8 mouse cellular contexts compared by ENCODE assay signal in the genomic region with DNA sequence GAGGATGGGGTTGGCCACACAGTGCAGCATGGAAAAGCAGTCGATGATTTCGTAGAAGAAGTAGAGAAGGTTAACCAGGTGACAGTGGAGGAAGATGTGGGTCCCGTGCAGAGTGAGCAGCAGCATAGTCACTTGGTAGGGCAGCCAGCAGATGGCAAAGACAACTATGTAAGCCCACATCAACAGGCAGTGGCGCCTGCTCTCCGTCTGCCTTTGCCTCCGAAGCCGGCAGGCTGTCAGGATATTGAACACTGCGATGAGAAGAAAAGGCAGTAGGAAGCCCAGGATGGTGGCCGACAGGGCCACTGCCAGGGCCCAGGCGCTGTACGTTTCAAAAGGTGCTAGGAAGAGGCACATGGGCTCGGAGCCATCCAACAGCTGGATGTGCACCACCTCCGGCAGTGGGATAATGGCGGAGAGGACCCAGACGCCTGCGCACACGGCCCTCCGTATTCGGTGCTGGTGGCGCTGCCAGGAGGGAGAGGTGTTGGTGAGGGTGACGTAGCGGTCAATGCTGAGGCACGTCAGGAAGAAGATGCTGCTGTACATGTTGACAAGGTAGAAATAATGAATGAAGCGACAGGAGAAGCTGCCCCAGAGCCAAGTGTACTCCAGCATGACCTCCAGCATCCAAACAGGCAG. TPM values are rescaled to one million over a fixed set of nuclear protein-coding genes. Genes with fewer than 3 reads are reported as not detected.
DNase-seq lines count a peak whose midpoint lies in the region; ATAC-seq and TF ChIP-seq lines count a peak whose summit lies in the region.

No protein-coding gene starts in this region.

- peak overlapping the region; percentile 16; the same call in 1 of the 2 replicates for H3K4me2 ChIP-seq in forebrain, embryonic 11.5 days (ENCODE audit: low read depth, low read length, severe bottlenecking)
- peak overlapping the region; percentile 49 for H3K4me2 ChIP-seq in hindbrain, embryonic 16.5 days (ENCODE audit: low read length)
- peak overlapping the region; percentile 37 for H3K4me2 ChIP-seq in neural tube, embryonic 12.5 days (replicated peaks)

- no peak for TF ChIP-seq POLR2A in liver, adult 2 months (IDR thresholded peaks at IDR 0.05; ENCODE audit: extremely low read depth, insufficient read depth, low read length)

- WGBS in liver, adult 2 months, result 62% methylated on average over 24 of the region's 24 CpGs
- 58% methylated on average over 24 of the region's 24 CpGs for WGBS in forebrain, embryonic 11.5 days
- 52% methylated on average over 24 of the region's 24 CpGs for WGBS in hindbrain, embryonic 16.5 days
- 50% methylated on average over 24 of the region's 24 CpGs for WGBS in neural tube, embryonic 12.5 days

- TF ChIP-seq CTCF in liver, adult 2 months (IDR thresholded peaks at IDR 0.05; ENCODE audit: low read depth, low read length), result no peak

- peaks cover 31% of the 10 kb centered on the region for H3K4me1 ChIP-seq in liver, adult 2 months (ENCODE audit: control insufficient read depth, insufficient read depth, low read length)
- H3K4me1 ChIP-seq in forebrain, embryonic 11.5 days (replicated peaks; ENCODE audit: control insufficient read depth, insufficient read depth, low read length), result no peaks in the 10 kb centered on the region
- peaks cover 2% of the 10 kb centered on the region; the same call in 1 of the 2 replicates for H3K4me1 ChIP-seq in hindbrain, embryonic 16.5 days (ENCODE audit: control insufficient read depth, insufficient read depth, low read depth, low read length)
- peaks cover 26% of the 10 kb centered on the region for H3K4me1 ChIP-seq in neural tube, embryonic 12.5 days

- ATAC-seq in forebrain, embryonic 11.5 days (replicated peaks; ENCODE audit: low FRiP score), result no peak
- no peak for ATAC-seq in hindbrain, embryonic 16.5 days
- ATAC-seq in neural tube, embryonic 12.5 days (ENCODE audit: low FRiP score, low read depth), result no peak

- H3K36me3 ChIP-seq in liver, adult 2 months (ENCODE audit: control insufficient read depth, insufficient read depth, low read length), result peaks cover 5% of the 10 kb centered on the region; the same call in 1 of the 2 replicates
- peaks cover 3% of the 10 kb centered on the region; the same call in 1 of the 2 replicates for H3K36me3 ChIP-seq in forebrain, embryonic 11.5 days (ENCODE audit: control insufficient read depth, insufficient read depth, low read length)
- H3K36me3 ChIP-seq in hindbrain, embryonic 16.5 days (ENCODE audit: control insufficient read depth, insufficient read depth, low read length), result peaks cover 6% of the 10 kb centered on the region
- peaks cover 33% of the 10 kb centered on the region for H3K36me3 ChIP-seq in neural tube, embryonic 12.5 days

- no peak for DNase-seq in liver, adult 2 months (ENCODE audit: extremely low read depth, low read depth, low spot score)
- DNase-seq in liver, result no peak
- DNase-seq in forebrain, embryonic 11.5 days (ENCODE audit: low spot score), result no peak
- no peak for DNase-seq in thymus, postnatal 0 days (ENCODE audit: low spot score)
- no peak for DNase-seq in cerebellum, adult 8-10 months
- no peak for DNase-seq in frontal cortex, adult 2 months (ENCODE audit: extremely low spot score in 1 of 2, low spot score in 1 of 2)

- H3K27me3 ChIP-seq in liver, adult 2 months (ENCODE audit: control insufficient read depth, insufficient read depth, low read length), result no peaks in the 10 kb centered on the region
- no peaks in the 10 kb centered on the region for H3K27me3 ChIP-seq in forebrain, embryonic 11.5 days (ENCODE audit: control insufficient read depth, insufficient read depth, low read length)
- no peaks in the 10 kb centered on the region for H3K27me3 ChIP-seq in hindbrain, embryonic 16.5 days (replicated peaks; ENCODE audit: control insufficient read depth, insufficient read depth, low read length)
- no peaks in the 10 kb centered on the region for H3K27me3 ChIP-seq in neural tube, embryonic 12.5 days (replicated peaks)

- peak overlapping the region; percentile 58 for H3K4me3 ChIP-seq in liver, adult 2 months (ENCODE audit: insufficient read depth, low read depth, low read length)
- no peak overlapping the region for H3K4me3 ChIP-seq in forebrain, embryonic 11.5 days (ENCODE audit: low read depth, low read length)
- peak overlapping the region; percentile 29 for H3K4me3 ChIP-seq in hindbrain, embryonic 16.5 days (ENCODE audit: low read length)
- H3K4me3 ChIP-seq in neural tube, embryonic 12.5 days, result no peak overlapping the region

- no peaks in the 10 kb centered on the region for H3K9me3 ChIP-seq in forebrain, embryonic 11.5 days (ENCODE audit: control insufficient read depth, low read length)
- no peaks in the 10 kb centered on the region for H3K9me3 ChIP-seq in hindbrain, embryonic 16.5 days (ENCODE audit: control insufficient read depth, low read length)
- H3K9me3 ChIP-seq in neural tube, embryonic 12.5 days, result no peaks in the 10 kb centered on the region

- H3K79me2 ChIP-seq in liver, adult 2 months (ENCODE audit: control insufficient read depth, insufficient read depth, low read length), result peaks cover 3% of the 10 kb centered on the region; the same call in 1 of the 2 replicates

- peak overlapping the region; percentile 53 for H3K27ac ChIP-seq in liver, adult 2 months (replicated peaks; ENCODE audit: insufficient read depth, low read depth, low read length)
- no peak overlapping the region for H3K27ac ChIP-seq in forebrain, embryonic 11.5 days (ENCODE audit: low read depth, low read length)
- H3K27ac ChIP-seq in hindbrain, embryonic 16.5 days (ENCODE audit: low read depth, low read length), result peak overlapping the region; percentile 17; the same call in 1 of the 2 replicates
- H3K27ac ChIP-seq in neural tube, embryonic 12.5 days, result no peak overlapping the region

- H3K9ac ChIP-seq in liver, adult 2 months (ENCODE audit: low read depth, low read length), result peak overlapping the region; percentile 51
- no peak overlapping the region for H3K9ac ChIP-seq in forebrain, embryonic 11.5 days (ENCODE audit: low read length)
- H3K9ac ChIP-seq in hindbrain, embryonic 16.5 days (ENCODE audit: low read depth, low read length), result peak overlapping the region; percentile 24
- H3K9ac ChIP-seq in neural tube, embryonic 12.5 days, result no peak overlapping the region

RNA-seq across cellular contexts. Expression of a gene that starts 1.3 kb away (rescaled TPM):
- 4.8 and 8.8 TPM in 2 replicates for total RNA-seq in liver, adult 2 months (2014; rRNA removed)
- polyA plus RNA-seq in liver, adult 2 months (2012; rRNA removed), result 18.4 and 26.2 TPM in 2 replicates
- polyA plus RNA-seq in forebrain, embryonic 11.5 days (2014; fragmentation: Nextera tagmentation; extraction: Ambion mirVana), result 0.43 and 0.45 TPM in 2 replicates
- polyA plus RNA-seq in hindbrain, embryonic 16.5 days (2015; fragmentation: Nextera tagmentation; extraction: Ambion mirVana), result 1.9 and 2.0 TPM in 2 replicates
- 0.28 and 0.41 TPM in 2 replicates for polyA plus RNA-seq in neural tube, embryonic 12.5 days (2016; fragmentation: Nextera tagmentation; extraction: Ambion mirVana)
- 0.90 and 1.1 TPM in 2 replicates for polyA plus RNA-seq in thymus, postnatal 0 days (2015; fragmentation: Nextera tagmentation; extraction: Ambion mirVana)
- 1.1 and 1.9 TPM in 2 replicates for polyA plus RNA-seq in frontal cortex, adult 2 months (2012; rRNA removed)

RNA-seq across cellular contexts. Expression of a gene that starts 9.3 kb away (rescaled TPM):
- total RNA-seq in liver, adult 2 months (2014; rRNA removed), result 0.18 and 0.27 TPM in 2 replicates
- 0.20 TPM in 2 replicates for polyA plus RNA-seq in liver, adult 2 months (2012; rRNA removed)
- not detected in 2 replicates for polyA plus RNA-seq in forebrain, embryonic 11.5 days (2014; fragmentation: Nextera tagmentation; extraction: Ambion mirVana)
- 0.04 TPM in 1 of 2 replicates, not detected in the other for polyA plus RNA-seq in hindbrain, embryonic 16.5 days (2015; fragmentation: Nextera tagmentation; extraction: Ambion mirVana)
- polyA plus RNA-seq in neural tube, embryonic 12.5 days (2016; fragmentation: Nextera tagmentation; extraction: Ambion mirVana), result 0.05 and 0.09 TPM in 2 replicates
- 0.03 TPM in 1 of 2 replicates, not detected in the other for polyA plus RNA-seq in thymus, postnatal 0 days (2015; fragmentation: Nextera tagmentation; extraction: Ambion mirVana)
- 0.11 and 0.18 TPM in 2 replicates for polyA plus RNA-seq in frontal cortex, adult 2 months (2012; rRNA removed)

RNA-seq across cellular contexts. Expression of a gene that starts 9.3 kb away (rescaled TPM):
- total RNA-seq in liver, adult 2 months (2014; rRNA removed), result not detected in 2 replicates
- not detected in 2 replicates for polyA plus RNA-seq in liver, adult 2 months (2012; rRNA removed)
- not detected in 2 replicates for polyA plus RNA-seq in forebrain, embryonic 11.5 days (2014; fragmentation: Nextera tagmentation; extraction: Ambion mirVana)
- polyA plus RNA-seq in hindbrain, embryonic 16.5 days (2015; fragmentation: Nextera tagmentation; extraction: Ambion mirVana), result not detected in 2 replicates
- not detected in 2 replicates for polyA plus RNA-seq in neural tube, embryonic 12.5 days (2016; fragmentation: Nextera tagmentation; extraction: Ambion mirVana)
- polyA plus RNA-seq in thymus, postnatal 0 days (2015; fragmentation: Nextera tagmentation; extraction: Ambion mirVana), result 0.09 TPM in 1 of 2 replicates, not detected in the other
- 0.17 and 0.40 TPM in 2 replicates for polyA plus RNA-seq in frontal cortex, adult 2 months (2012; rRNA removed)

RNA-seq across cellular contexts. Expression of a gene that starts 10.9 kb away (rescaled TPM):
- 4.1 and 5.8 TPM in 2 replicates for total RNA-seq in liver, adult 2 months (2014; rRNA removed)
- polyA plus RNA-seq in liver, adult 2 months (2012; rRNA removed), result 5.3 and 5.9 TPM in 2 replicates
- 7.3 and 7.6 TPM in 2 replicates for polyA plus RNA-seq in forebrain, embryonic 11.5 days (2014; fragmentation: Nextera tagmentation; extraction: Ambion mirVana)
- 2.4 TPM in 2 replicates for polyA plus RNA-seq in hindbrain, embryonic 16.5 days (2015; fragmentation: Nextera tagmentation; extraction: Ambion mirVana)
- polyA plus RNA-seq in neural tube, embryonic 12.5 days (2016; fragmentation: Nextera tagmentation; extraction: Ambion mirVana), result 4.9 and 5.5 TPM in 2 replicates
- 1.3 and 1.7 TPM in 2 replicates for polyA plus RNA-seq in thymus, postnatal 0 days (2015; fragmentation: Nextera tagmentation; extraction: Ambion mirVana)
- 6.0 and 6.1 TPM in 2 replicates for polyA plus RNA-seq in frontal cortex, adult 2 months (2012; rRNA removed)

RNA-seq across cellular contexts. Expression of a gene that starts 25.9 kb away (rescaled TPM):
- 75.6 and 121 TPM in 2 replicates for total RNA-seq in liver, adult 2 months (2014; rRNA removed)
- 54.4 and 60.2 TPM in 2 replicates for polyA plus RNA-seq in liver, adult 2 months (2012; rRNA removed)
- polyA plus RNA-seq in forebrain, embryonic 11.5 days (2014; fragmentation: Nextera tagmentation; extraction: Ambion mirVana), result 0.13 TPM in 1 of 2 replicates, not detected in the other
- polyA plus RNA-seq in hindbrain, embryonic 16.5 days (2015; fragmentation: Nextera tagmentation; extraction: Ambion mirVana), result 0.20 and 0.21 TPM in 2 replicates
- polyA plus RNA-seq in neural tube, embryonic 12.5 days (2016; fragmentation: Nextera tagmentation; extraction: Ambion mirVana), result 0.09 and 0.10 TPM in 2 replicates
- not detected in 2 replicates for polyA plus RNA-seq in thymus, postnatal 0 days (2015; fragmentation: Nextera tagmentation; extraction: Ambion mirVana)
- 0.90 TPM in 2 replicates for polyA plus RNA-seq in frontal cortex, adult 2 months (2012; rRNA removed)

Comparison
In these comparisons a context has a peak if more than half of its experiments do, and no peak if none do; other contexts are left out.
1. H3K27ac ChIP-seq: peak in liver, adult 2 months (single experiment) and hindbrain, embryonic 16.5 days (single experiment); none in forebrain, embryonic 11.5 days (single experiment) and neural tube, embryonic 12.5 days (single experiment).
2. H3K4me3 ChIP-seq: peak in liver, adult 2 months (single experiment) and hindbrain, embryonic 16.5 days (single experiment); none in forebrain, embryonic 11.5 days (single experiment) and neural tube, embryonic 12.5 days (single experiment).
3. H3K9ac ChIP-seq: peak in liver, adult 2 months (single experiment) and hindbrain, embryonic 16.5 days (single experiment); none in forebrain, embryonic 11.5 days (single experiment) and neural tube, embryonic 12.5 days (single experiment).
4. Peak in every context shown above with its lines, with median percentiles within 50 percentile points of each other: H3K4me2 ChIP-seq.